Mouse (Mus musculus) stomach, embryonic 15.5 days (tissue): ENCODE data around the gene Zfp445. TPM values are rescaled to one million over a fixed set of nuclear protein-coding genes. Genes with fewer than 3 reads are reported as not detected.
"Not testable (repeated sequence)": the region's sequence is repeated elsewhere in the genome, so short reads cannot be mapped to it uniquely, and the experiment has no call there.

Source experiments
- ATAC-seq: fragments of 200-750 bp; cut with Nextera tagmentation; 2 replicates; pipeline ENCODE4 v1.8.0; 2017; ENCODE audit warnings: low read depth, moderate number of reproducible peaks, moderate TSS enrichment; ENCODE audit not compliant: insufficient read depth, low FRiP score
- H3K27ac ChIP-seq: fragments of 300-500 bp; sonication (generic); 2 replicates; pipeline ENCODE4 v1.5.1; 2015; ENCODE audit warnings: mild to moderate bottlenecking, inconsistent platforms
- H3K27me3 ChIP-seq: fragments of 300-500 bp; sonication (generic); replicated peaks from 2 replicates; pipeline ENCODE4 v1.6.1; 2015; ENCODE audit warnings: inconsistent platforms
- H3K36me3 ChIP-seq: fragments of 300-500 bp; sonication (generic); 2 replicates; pipeline ENCODE4 v1.6.1; 2015; ENCODE audit warnings: inconsistent platforms
- H3K4me1 ChIP-seq: fragments of 300-500 bp; sonication (generic); 2 replicates; pipeline ENCODE4 v1.6.1; 2015; ENCODE audit warnings: inconsistent platforms
- H3K4me2 ChIP-seq: fragments of 300-500 bp; sonication (generic); 2 replicates; pipeline ENCODE4 v1.6.1; 2015; ENCODE audit warnings: mild to moderate bottlenecking, inconsistent platforms
- H3K4me3 ChIP-seq: fragments of 300-500 bp; sonication (generic); replicated peaks from 2 replicates; pipeline ENCODE4 v1.5.1; 2015; ENCODE audit warnings: inconsistent platforms
- H3K9ac ChIP-seq: fragments of 300-500 bp; sonication (generic); 2 replicates; pipeline ENCODE4 v1.6.1; 2015; ENCODE audit warnings: inconsistent platforms
- H3K9me3 ChIP-seq: fragments of 300-500 bp; sonication (generic); 2 replicates; pipeline ENCODE4 v1.6.1; 2016; ENCODE audit warnings: inconsistent platforms
- WGBS: fragments of 180-500 bp; shearing (Covaris S2); methylation state at CpG from one replicate; pipeline ENCODE4 v1.1.7; 2015; 5-methylcytosine and 5-hydroxymethylcytosine counted together
- polyA plus RNA-seq: library from polyadenylated mRNA; unstranded; fragments of >200 nt; fragmentation: Nextera tagmentation; extraction: Ambion mirVana; gene quantifications from 2 replicates; pipeline ENCODE4 v1.2.1, GENCODE M21; 2015

Zfp445 gene
- polyA plus RNA-seq, 1 experiment from 2014 or later: 56.1 TPM

DNA sequence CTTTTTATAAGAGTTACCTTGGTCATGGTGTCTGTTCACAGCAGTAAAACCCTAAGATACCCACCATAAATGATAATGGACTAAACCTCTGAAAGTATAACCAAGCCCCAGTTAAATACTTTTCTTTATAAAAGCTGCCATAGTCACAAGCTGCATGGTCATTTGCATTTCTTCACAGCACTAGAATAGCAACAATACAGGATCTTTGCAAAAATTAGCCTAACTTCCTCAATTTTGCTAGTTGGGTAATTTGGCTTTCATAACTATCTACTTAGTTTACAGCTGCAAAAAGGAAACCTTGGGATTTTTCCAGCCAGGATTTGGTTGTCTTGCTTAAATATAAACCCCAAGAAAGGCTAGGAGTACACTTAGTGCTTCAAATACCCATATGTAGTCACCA lies 5.1 kb downstream of the Zfp445 start:
- no peak for ATAC-seq
- H3K4me2 ChIP-seq: no peak overlapping the region
- H3K4me1 ChIP-seq: peaks cover 11% of the 10 kb centered on the region; the same call in 1 of the 2 replicates
- 0 out of 2 replicates have a peak, but pooled peaks cover 4% of the 10 kb centered on the region for H3K9me3 ChIP-seq
- H3K36me3 ChIP-seq: peaks cover 64% of the 10 kb centered on the region
- H3K4me3 ChIP-seq: no peak overlapping the region
- H3K27me3 ChIP-seq: no peaks in the 10 kb centered on the region
- H3K27ac ChIP-seq: no peak overlapping the region
- no peak overlapping the region for H3K9ac ChIP-seq

DNA sequence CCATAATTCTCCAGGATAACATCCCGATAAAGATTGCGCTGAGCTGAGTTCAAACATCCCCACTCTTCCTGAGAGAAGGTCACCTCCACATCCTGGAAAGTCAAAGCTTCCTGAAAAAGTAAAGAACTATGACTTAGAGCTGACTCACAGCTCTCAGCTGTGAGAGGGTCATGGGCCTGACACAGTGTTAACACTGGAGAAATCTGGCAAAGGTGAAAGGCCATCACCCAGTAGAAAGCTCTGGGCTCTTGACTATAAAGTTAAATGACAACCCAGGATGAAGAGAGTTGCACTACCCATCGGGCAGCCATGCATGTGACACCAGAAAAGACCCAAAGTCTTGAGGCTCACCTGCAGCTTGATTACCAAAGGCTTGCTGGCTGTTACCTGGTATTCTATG lies 9.1 kb downstream of the Zfp445 start:
- 96% methylated on average over 3 of the region's 3 CpGs for whole genome bisulfite sequencing
- peaks cover 7% of the 10 kb centered on the region; the same call in 1 of the 2 replicates for H3K9me3 ChIP-seq
- H3K27ac ChIP-seq: no peak overlapping the region
- no peaks in the 10 kb centered on the region for H3K27me3 ChIP-seq
- H3K4me3 ChIP-seq: no peak overlapping the region
- H3K9ac ChIP-seq: no peak overlapping the region
- ATAC-seq: no peak
- H3K4me2 ChIP-seq: no peak overlapping the region
- no peaks in the 10 kb centered on the region for H3K4me1 ChIP-seq
- H3K36me3 ChIP-seq: peaks cover 91% of the 10 kb centered on the region

DNA sequence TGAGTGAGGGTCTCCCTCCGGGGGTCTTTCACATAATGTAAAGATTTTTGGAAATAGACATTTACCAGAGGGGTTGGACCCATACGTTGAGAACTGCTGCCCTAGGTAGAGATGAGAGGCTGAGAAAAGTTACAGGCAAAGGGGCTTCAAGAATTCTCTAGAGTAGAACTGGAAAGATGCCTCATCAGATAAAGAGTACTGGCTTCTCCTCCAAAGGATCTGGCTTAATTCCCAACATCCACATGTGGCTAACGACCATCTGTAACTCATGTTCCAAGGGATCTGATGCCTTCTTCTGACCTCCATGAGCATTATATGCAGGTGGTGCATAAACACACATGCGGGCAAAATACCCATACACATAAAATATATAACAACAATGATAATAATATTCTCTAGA lies 10.2 kb downstream of the Zfp445 start:
- no peak overlapping the region for H3K27ac ChIP-seq
- no peak for ATAC-seq
- no peaks in the 10 kb centered on the region for H3K27me3 ChIP-seq
- no peak overlapping the region for H3K4me2 ChIP-seq
- no peaks in the 10 kb centered on the region for H3K4me1 ChIP-seq
- WGBS: 92% methylated on average over 4 of the region's 4 CpGs
- no peak overlapping the region for H3K4me3 ChIP-seq
- peaks cover 7% of the 10 kb centered on the region; the same call in 1 of the 2 replicates for H3K9me3 ChIP-seq
- H3K9ac ChIP-seq: no peak overlapping the region
- peaks cover 91% of the 10 kb centered on the region for H3K36me3 ChIP-seq

DNA sequence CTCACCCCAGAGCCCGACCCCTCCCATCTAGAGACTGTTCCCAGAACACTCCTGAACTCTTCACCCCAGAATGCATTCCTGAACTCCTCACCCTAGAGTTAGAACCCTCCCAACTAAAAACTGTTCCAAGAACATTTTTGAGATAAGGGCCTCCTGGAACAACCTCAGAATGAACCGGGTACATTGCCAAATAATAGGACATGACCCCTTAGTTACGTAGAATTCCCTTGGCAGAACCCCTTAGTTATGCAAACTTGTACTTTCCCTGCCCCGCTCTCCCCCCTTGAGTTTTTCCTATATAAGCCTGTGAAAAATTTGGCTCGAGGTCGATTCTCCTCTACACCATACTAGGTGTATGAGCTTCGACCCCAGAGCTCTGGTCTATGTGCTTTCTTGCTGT lies 10.7 kb downstream of the Zfp445 start:
- not testable (repeated sequence) for H3K9ac ChIP-seq, H3K4me3 ChIP-seq, H3K4me2 ChIP-seq, H3K9me3 ChIP-seq, H3K4me1 ChIP-seq, H3K27ac ChIP-seq, ATAC-seq, H3K27me3 ChIP-seq
- peaks cover 91% of the 10 kb centered on the region for H3K36me3 ChIP-seq
- WGBS: 70% methylated on average over 2 of the region's 7 CpGs

DNA sequence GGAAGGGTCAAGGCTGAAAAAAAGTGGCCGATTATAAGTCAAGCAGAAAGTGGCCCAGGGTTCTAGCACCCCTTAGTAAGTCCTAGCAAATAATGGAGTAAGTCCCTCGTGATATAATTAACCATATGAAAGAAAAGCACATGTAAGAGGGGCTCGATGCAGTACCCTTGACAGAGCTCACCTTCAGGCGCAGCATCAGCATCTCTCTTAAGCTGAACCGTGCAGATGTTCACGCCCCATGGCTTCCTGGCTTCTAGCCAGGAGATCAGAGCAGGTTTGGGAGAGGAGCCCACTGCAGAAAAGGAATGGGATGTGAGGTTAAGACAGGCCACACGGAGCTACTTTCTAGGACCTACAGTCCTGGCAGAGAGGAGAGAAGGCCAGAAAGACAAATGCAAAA lies 11.3 kb downstream of the Zfp445 start:
- H3K27ac ChIP-seq: no peak overlapping the region
- peaks cover 4% of the 10 kb centered on the region; the same call in 1 of the 2 replicates for H3K9me3 ChIP-seq
- no peaks in the 10 kb centered on the region for H3K4me1 ChIP-seq
- H3K27me3 ChIP-seq: no peaks in the 10 kb centered on the region
- peaks cover 90% of the 10 kb centered on the region for H3K36me3 ChIP-seq
- 92% methylated on average over 7 of the region's 7 CpGs for WGBS
- H3K4me2 ChIP-seq: no peak overlapping the region
- H3K4me3 ChIP-seq: no peak overlapping the region
- no peak overlapping the region for H3K9ac ChIP-seq
- no peak for ATAC-seq

DNA sequence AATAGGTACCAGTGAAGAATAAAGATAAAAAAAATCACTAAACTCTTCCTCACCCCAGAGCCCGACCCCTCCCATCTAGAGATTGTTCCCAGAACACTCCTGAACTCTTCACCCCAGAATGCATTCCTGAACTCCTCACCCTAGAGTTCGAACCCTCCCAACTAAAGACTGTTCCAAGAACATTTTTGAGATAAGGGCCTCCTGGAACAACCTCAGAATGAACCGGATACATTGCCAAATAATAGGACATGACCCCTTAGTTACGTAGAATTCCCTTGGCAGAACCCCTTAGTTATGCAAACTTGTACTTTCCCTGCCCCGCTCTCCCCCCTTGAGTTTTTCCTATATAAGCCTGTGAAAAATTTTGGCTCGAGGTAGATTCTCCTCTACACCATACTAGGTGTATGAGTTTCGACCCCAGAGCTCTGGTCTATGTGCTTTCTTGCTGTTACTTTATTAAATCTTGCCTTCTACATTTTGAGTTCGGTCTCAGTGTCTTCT lies 17.9 kb downstream of the Zfp445 start:
- not testable (repeated sequence) for H3K27ac ChIP-seq, ATAC-seq, H3K9me3 ChIP-seq, H3K4me2 ChIP-seq, H3K27me3 ChIP-seq, H3K4me3 ChIP-seq, H3K4me1 ChIP-seq, H3K9ac ChIP-seq
- 78% methylated on average over 7 of the region's 8 CpGs for WGBS
- peaks cover 42% of the 10 kb centered on the region for H3K36me3 ChIP-seq

DNA sequence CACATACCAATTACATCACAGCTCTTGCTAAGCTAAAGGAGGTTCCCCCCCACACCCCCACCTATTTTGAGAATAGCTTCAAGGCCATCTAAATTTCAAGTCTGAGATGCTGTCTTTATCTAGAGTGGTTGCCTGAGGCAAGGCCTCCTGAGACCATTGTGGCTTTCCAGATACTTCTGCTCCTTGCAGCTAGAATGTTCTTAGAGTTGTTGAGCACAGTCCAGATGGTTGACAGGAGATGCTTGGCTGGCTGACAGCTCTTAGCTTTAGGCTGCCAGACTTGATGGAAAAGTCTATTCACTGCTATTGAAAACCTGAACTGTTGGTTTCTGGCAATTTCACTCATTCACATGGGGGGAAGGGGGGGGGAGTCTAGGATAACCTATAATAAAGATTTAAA lies 19.6 kb downstream of the Zfp445 start:
- Histone ChIP-seq H3K36me3 (peaks cover 25% of the 10 kb centered on the region), H3K4me2 (no peak overlapping the region), H3K27ac (no peak overlapping the region), H3K4me1 (no peaks in the 10 kb centered on the region), H3K9me3 (no peaks in the 10 kb centered on the region), H3K27me3 (no peaks in the 10 kb centered on the region), H3K9ac (no peak overlapping the region), H3K4me3 (no peak overlapping the region)
- ATAC-seq: no peak

DNA sequence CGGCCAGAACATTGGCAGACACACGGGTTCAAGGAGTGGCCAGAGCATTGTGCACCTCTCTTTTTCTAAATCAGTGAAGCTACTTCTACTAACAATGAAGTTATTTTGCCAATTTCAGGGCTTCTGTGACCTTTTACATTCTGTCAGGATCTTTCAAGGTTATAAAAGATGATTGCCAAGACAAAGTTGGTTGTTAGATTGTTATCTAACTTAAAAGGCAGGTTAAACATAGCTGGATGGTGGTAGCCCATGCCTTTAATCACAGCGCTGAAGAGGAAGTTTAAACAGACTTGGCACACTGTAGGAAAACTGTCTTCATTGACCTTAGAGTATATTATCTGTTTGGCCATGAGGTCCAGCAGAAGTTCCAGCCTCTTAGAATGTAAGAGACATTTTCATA lies 20.2 kb downstream of the Zfp445 start:
- H3K4me1 ChIP-seq: no peaks in the 10 kb centered on the region
- H3K9ac ChIP-seq: no peak overlapping the region
- no peak for ATAC-seq
- 77% methylated on average over 3 of the region's 3 CpGs for WGBS
- H3K36me3 ChIP-seq: peaks cover 20% of the 10 kb centered on the region
- no peak overlapping the region for H3K4me3 ChIP-seq
- H3K27ac ChIP-seq: no peak overlapping the region
- no peaks in the 10 kb centered on the region for H3K9me3 ChIP-seq
- no peaks in the 10 kb centered on the region for H3K27me3 ChIP-seq
- no peak overlapping the region for H3K4me2 ChIP-seq

DNA sequence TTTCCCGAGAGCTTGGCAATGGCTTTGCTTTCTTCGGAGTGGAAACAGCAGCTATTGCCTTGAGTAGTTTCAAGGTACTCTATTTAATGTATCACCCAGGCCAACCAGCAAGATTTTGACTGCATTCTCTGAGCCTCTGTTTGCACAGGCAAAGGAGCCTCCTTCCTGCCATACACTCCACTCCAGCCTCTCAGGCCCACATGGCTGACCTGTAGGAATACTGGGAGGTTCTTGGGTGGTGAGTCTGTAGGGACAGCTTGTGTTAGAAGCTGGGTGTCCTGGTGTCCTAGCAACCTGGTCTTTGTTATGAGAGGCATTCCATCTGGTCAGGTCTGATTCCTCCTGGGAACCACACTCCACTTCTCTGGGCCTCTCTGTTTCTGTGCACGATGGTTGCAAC lies 22.0 kb downstream of the Zfp445 start, which contains the start of gene Gm35549:
Gene Gm35549, minus strand, starts transcription at position 276 of the 400 bp plus-strand sequence.
- ATAC-seq: no peak; the same call in 1 of the 2 replicates
- Histone ChIP-seq H3K4me2 (no peak within 1 kb of the TSS), H3K4me1 (no peaks in the 10 kb centered on the region), H3K9ac (no peak within 1 kb of the TSS), H3K9me3 (no peaks in the 10 kb centered on the region), H3K36me3 (peaks cover 5% of the 10 kb centered on the region; the same call in 1 of the 2 replicates), H3K4me3 (no peak within 1 kb of the TSS), H3K27ac (no peak within 1 kb of the TSS), H3K27me3 (no peaks in the 10 kb centered on the region)
- 69% methylated on average over 3 of the region's 3 CpGs for WGBS

DNA sequence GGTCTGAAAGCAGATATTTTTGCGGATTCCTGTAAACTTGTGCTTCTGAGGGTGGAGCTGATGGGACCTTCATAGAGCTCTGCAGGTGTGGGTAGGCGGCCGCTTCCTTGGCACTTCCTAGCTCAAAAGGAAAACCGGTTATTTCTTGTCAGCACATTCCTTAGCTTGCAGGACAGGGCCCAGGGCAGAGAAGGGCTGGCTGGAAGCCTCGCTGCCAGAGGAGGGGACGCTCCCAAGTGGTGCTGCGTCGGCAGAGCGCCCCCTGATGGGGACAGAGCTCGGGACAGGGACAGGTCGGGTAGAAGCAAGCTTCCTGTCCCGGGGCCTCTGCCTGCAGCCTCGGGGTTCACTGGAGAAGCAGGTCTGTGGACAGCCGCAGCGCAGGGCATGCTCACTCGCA lies 28.1 kb downstream of the Zfp445 start:
- H3K36me3 ChIP-seq: no peaks in the 10 kb centered on the region
- H3K9me3 ChIP-seq: no peaks in the 10 kb centered on the region
- ATAC-seq: peak; percentile 83
- WGBS: 24% methylated on average over 16 of the region's 16 CpGs
- no peak overlapping the region for H3K4me2 ChIP-seq
- H3K4me1 ChIP-seq: 0 out of 2 replicates have a peak, but pooled peaks cover 5% of the 10 kb centered on the region
- no peak overlapping the region for H3K9ac ChIP-seq
- H3K27ac ChIP-seq: 0 out of 2 replicates have a peak overlapping the region, but pooled peaks have one; percentile 51
- no peaks in the 10 kb centered on the region for H3K27me3 ChIP-seq
- no peak overlapping the region for H3K4me3 ChIP-seq

DNA sequence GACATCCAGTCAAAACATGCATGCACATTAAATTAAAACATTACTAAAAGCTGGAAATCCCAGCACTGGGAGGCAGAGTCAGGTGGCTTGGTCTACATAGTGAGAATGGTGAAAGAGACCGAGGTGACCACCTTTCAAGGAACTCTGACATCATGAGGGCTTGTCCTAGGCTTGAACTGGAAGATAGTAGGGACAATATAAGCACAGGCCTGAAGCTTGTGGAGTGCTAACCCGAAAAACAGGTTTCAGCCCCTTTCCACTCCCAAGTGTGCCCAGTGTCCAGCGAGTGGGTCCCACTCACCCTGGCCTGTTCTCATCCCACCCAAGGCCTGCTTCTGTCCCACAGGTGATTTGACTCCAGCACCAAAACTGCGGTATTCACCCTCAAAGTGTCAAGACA lies 28.6 kb downstream of the Zfp445 start:
- Histone ChIP-seq H3K4me2 (no peak overlapping the region), H3K27me3 (no peaks in the 10 kb centered on the region), H3K27ac (peak overlapping the region; percentile 51), H3K4me1 (0 out of 2 replicates have a peak, but pooled peaks cover 5% of the 10 kb centered on the region), H3K4me3 (no peak overlapping the region), H3K36me3 (no peaks in the 10 kb centered on the region), H3K9ac (no peak overlapping the region), H3K9me3 (no peaks in the 10 kb centered on the region)
- ATAC-seq: peak; percentile 43; the same call in 1 of the 2 replicates
- WGBS: 69% methylated on average over 4 of the region's 4 CpGs

DNA sequence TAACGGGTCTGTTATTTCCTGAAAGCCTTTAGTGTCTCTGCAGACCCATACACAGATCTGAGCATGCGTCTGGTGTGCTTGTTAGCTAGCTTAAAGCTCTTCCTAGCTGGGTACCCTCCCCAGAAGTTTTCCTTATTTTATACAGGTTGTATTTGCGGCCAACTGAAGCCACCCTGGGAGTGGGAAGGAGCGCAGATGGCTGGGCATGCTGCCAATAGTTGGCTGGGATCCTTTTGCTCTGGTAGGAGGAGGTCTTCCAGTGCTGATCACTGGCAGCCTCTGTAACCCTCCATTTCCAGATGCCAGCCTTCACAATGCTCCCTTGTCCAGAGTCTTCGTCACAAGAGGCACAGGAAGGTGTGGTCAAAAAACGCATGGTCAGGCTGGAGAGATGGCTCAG lies 29.0 kb downstream of the Zfp445 start:
- Histone ChIP-seq H3K36me3 (no peaks in the 10 kb centered on the region), H3K9me3 (no peaks in the 10 kb centered on the region), H3K4me1 (0 out of 2 replicates have a peak, but pooled peaks cover 5% of the 10 kb centered on the region), H3K4me3 (no peak overlapping the region), H3K27me3 (no peaks in the 10 kb centered on the region), H3K9ac (no peak overlapping the region), H3K27ac (peak overlapping the region; percentile 51), H3K4me2 (no peak overlapping the region)
- 28% methylated on average over 6 of the region's 6 CpGs for WGBS
- ATAC-seq: peak; percentile 83

DNA sequence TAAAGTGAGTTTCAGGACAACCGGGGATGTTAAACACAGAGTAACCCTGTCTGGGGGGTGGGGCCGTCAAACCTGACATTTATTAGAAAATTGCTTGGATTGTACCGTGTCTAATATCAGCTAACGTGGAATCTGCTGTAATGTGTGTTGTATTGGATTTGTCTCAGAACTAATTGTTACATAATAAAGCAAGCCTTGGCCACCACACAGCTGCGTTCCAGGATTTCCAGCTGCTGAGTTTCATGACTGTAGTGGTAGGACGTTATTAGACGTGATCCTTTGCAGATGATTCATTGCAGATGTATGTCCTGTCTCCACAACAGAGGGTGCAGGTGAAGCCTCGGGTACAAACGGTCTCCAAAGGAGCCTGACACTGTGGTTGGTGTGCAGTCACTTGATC lies 29.7 kb downstream of the Zfp445 start:
- Histone ChIP-seq H3K4me1 (0 out of 2 replicates have a peak, but pooled peaks cover 5% of the 10 kb centered on the region), H3K27me3 (no peaks in the 10 kb centered on the region), H3K27ac (peak overlapping the region; percentile 51), H3K4me2 (no peak overlapping the region), H3K9me3 (no peaks in the 10 kb centered on the region), H3K36me3 (no peaks in the 10 kb centered on the region), H3K9ac (no peak overlapping the region), H3K4me3 (no peak overlapping the region)
- ATAC-seq: no peak
- 60% methylated on average over 9 of the region's 9 CpGs for WGBS
